Mouse (Mus musculus) erythroblast, embryonic 14.5 days (primary cell): Measurements from ENCODE around the gene Rora. TPM values are rescaled to one million over a fixed set of nuclear protein-coding genes. Genes with fewer than 3 reads are reported as not detected.

Source experiments
- H3K27me3 ChIP-seq: 2 replicates; pipeline ENCODE4 v1.6.1; 2012; ENCODE audit warnings: inconsistent platforms; ENCODE audit not compliant: control insufficient read depth
- H3K36me3 ChIP-seq: 2 replicates; pipeline ENCODE4 v1.6.1; 2012; ENCODE audit warnings: mild to moderate bottlenecking, inconsistent platforms; ENCODE audit not compliant: control insufficient read depth
- H3K4me1 ChIP-seq: 2 replicates; pipeline ENCODE4 v1.6.1; 2012; ENCODE audit warnings: inconsistent platforms; ENCODE audit not compliant: control insufficient read depth
- H3K4me3 ChIP-seq: replicated peaks from 2 replicates; pipeline ENCODE3; 2012; ENCODE audit warnings: moderate library complexity, mild to moderate bottlenecking, inconsistent platforms
- H3K9me3 ChIP-seq: 2 replicates; pipeline ENCODE4 v1.6.1; 2012; ENCODE audit warnings: low read length, inconsistent platforms, mixed read lengths; ENCODE audit not compliant: control insufficient read depth
- GATA1 ChIP-seq: IDR thresholded peaks from 2 replicates; pipeline ENCODE4 v1.6.1; 2012; ENCODE audit warnings: low read length, inconsistent platforms, mixed read lengths
- TAL1 ChIP-seq: IDR thresholded peaks from 3 replicates; pipeline ENCODE4 v1.6.1; 2012; ENCODE audit warnings: low read length, inconsistent platforms, mixed read lengths
- polyA plus RNA-seq: library from polyadenylated mRNA; stranded (reverse); fragments of >175 nt; gene quantifications from 2 replicates; pipeline ENCODE4 v1.2.3, GENCODE M21; 2012

The Rora gene
- polyA plus RNA-seq, 1 experiment = under 0.01 TPM

GRCm38 (mm10) chr9:69314451-69315210 is 661.0 kb downstream of the Rora start:
- Histone ChIP-seq H3K36me3 (no peaks in the 10 kb centered on the region), H3K4me1 (no peaks in the 10 kb centered on the region), H3K9me3 (no peaks in the 10 kb centered on the region), H3K27me3 (no peaks in the 10 kb centered on the region), H3K4me3 (no peak overlapping the region)
- TF ChIP-seq GATA1 (no peak), TAL1 (no peak)

GRCm38 (mm10) chr9:69317527-69318115 is 664.0 kb downstream of the Rora start:
- H3K9me3 ChIP-seq = no peaks in the 10 kb centered on the region
- TF ChIP-seq GATA1 (no peak), TAL1 (no peak)
- no peaks in the 10 kb centered on the region for H3K4me1 ChIP-seq
- no peaks in the 10 kb centered on the region for H3K36me3 ChIP-seq
- H3K27me3 ChIP-seq = no peaks in the 10 kb centered on the region
- no peak overlapping the region for H3K4me3 ChIP-seq

GRCm38 (mm10) chr9:69319434-69319833 is 665.8 kb downstream of the Rora start:
- H3K9me3 ChIP-seq = no peaks in the 10 kb centered on the region
- H3K36me3 ChIP-seq = no peaks in the 10 kb centered on the region
- H3K4me3 ChIP-seq = no peak overlapping the region
- no peaks in the 10 kb centered on the region for H3K27me3 ChIP-seq
- no peaks in the 10 kb centered on the region for H3K4me1 ChIP-seq
- TF ChIP-seq GATA1 (no peak), TAL1 (no peak)

- TF ChIP-seq TAL1 (no peak), GATA1 (no peak)
- H3K9me3 ChIP-seq = no peaks in the 10 kb centered on the region
- H3K4me3 ChIP-seq = no peak overlapping the region
- H3K36me3 ChIP-seq = no peaks in the 10 kb centered on the region
- no peaks in the 10 kb centered on the region for H3K27me3 ChIP-seq
- no peaks in the 10 kb centered on the region for H3K4me1 ChIP-seq
These were observed 666.5 kb downstream of the Rora start for GRCm38 (mm10) chr9:69319913-69320634.

GRCm38 (mm10) chr9:69320635-69321027 is 667.0 kb downstream of the Rora start:
- Histone ChIP-seq H3K4me1 (no peaks in the 10 kb centered on the region), H3K36me3 (no peaks in the 10 kb centered on the region), H3K27me3 (no peaks in the 10 kb centered on the region), H3K4me3 (no peak overlapping the region), H3K9me3 (no peaks in the 10 kb centered on the region)
- TF ChIP-seq GATA1 = no peak
- TF ChIP-seq TAL1 = no peak

GRCm38 (mm10) chr9:69321956-69322355 is 668.4 kb downstream of the Rora start:
- H3K4me3 ChIP-seq = no peak overlapping the region
- no peaks in the 10 kb centered on the region for H3K4me1 ChIP-seq
- no peaks in the 10 kb centered on the region for H3K36me3 ChIP-seq
- no peaks in the 10 kb centered on the region for H3K9me3 ChIP-seq
- no peak for TF ChIP-seq GATA1
- no peak for TF ChIP-seq TAL1
- no peaks in the 10 kb centered on the region for H3K27me3 ChIP-seq

- Histone ChIP-seq H3K27me3 (no peaks in the 10 kb centered on the region), H3K36me3 (no peaks in the 10 kb centered on the region), H3K4me1 (no peaks in the 10 kb centered on the region), H3K4me3 (no peak overlapping the region), H3K9me3 (no peaks in the 10 kb centered on the region)
- TF ChIP-seq GATA1 = no peak
- TF ChIP-seq TAL1 = no peak
These were observed 670.2 kb downstream of the Rora start for GRCm38 (mm10) chr9:69323831-69324230.

- Histone ChIP-seq H3K36me3 (no peaks in the 10 kb centered on the region), H3K9me3 (no peaks in the 10 kb centered on the region), H3K4me1 (no peaks in the 10 kb centered on the region), H3K27me3 (no peaks in the 10 kb centered on the region), H3K4me3 (no peak overlapping the region)
- TF ChIP-seq GATA1 (no peak), TAL1 (no peak)
These were observed 673.5 kb downstream of the Rora start for GRCm38 (mm10) chr9:69327077-69327476.

GRCm38 (mm10) chr9:69327591-69327990 is 674.0 kb downstream of the Rora start:
- H3K9me3 ChIP-seq = no peaks in the 10 kb centered on the region
- no peak for TF ChIP-seq TAL1
- TF ChIP-seq GATA1 = no peak
- no peaks in the 10 kb centered on the region for H3K4me1 ChIP-seq
- H3K4me3 ChIP-seq = no peak overlapping the region
- H3K36me3 ChIP-seq = no peaks in the 10 kb centered on the region
- no peaks in the 10 kb centered on the region for H3K27me3 ChIP-seq
